In the genomic region with DNA sequence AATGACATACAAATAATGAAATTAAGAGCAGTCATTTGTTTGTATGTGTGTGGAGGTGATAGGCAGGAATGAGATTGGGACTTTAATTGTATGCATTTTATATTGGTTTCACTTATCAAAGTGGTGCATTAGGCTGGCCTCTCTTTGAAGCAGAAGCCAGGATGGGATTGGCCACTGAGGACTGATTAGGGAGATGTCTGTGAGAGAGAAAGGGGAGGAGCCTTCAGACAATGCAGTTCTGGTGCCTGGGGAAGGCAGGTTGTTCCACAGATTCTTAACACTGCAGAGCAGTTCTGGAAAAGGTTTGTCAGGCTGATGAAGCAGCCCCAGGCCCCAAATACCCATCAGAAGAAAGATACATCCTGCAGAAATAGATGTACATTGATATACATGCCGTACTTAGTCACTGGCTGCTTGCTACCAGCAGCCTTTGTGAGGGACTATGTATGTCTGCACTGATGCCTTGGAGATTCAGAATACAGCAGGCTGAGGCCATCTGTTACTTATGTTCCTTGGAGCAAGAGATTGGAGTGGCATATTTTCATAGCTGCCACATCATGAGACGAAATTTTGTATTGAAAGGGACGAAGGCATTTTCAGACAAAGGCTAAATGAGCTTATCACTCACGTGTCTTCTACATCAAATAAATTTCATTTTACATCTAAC, we compare ENCODE assay signal across 10 mouse cellular contexts. TPM values are rescaled to one million over a fixed set of nuclear protein-coding genes. Genes with fewer than 3 reads are reported as not detected.
A peak's percentile ranks its signal among the peaks of the same experiment; 100 is the strongest.
DNase-seq lines count a peak whose midpoint lies in the region; ATAC-seq and TF ChIP-seq lines count a peak whose summit lies in the region.
"Had no signal": no experiment of that assay in that cellular context is flagged by ENCODE, and none has a peak within 500 bp of the region (broad histone marks: within the 10 kb centered on the region; RNA-seq: fewer than 3 reads in every experiment).

No protein-coding gene starts in this region.

- DNase-seq in frontal cortex, postnatal 36 days (ENCODE audit: low spot score in 2 of 2) = peak; percentile 5 to 8
- no peak for DNase-seq in frontal cortex, postnatal 25 days (ENCODE audit: low spot score in 2 of 2)
- peak; percentile 15 to 16 for DNase-seq in layer of hippocampus, adult 8-10 months (ENCODE audit: low spot score in 2 of 2)
- peak; percentile 32 for DNase-seq in retina, embryonic 14.5 days (ENCODE audit: low spot score)
- DNase-seq in lung, adult 2 months = no peak
- no peak for DNase-seq in spleen, postnatal 36 days (ENCODE audit: low spot score in 2 of 2)
- DNase-seq in thymus, postnatal 25 days = no peak
- DNase-seq: gastrocnemius, postnatal 25 days had no signal

- H3K4me1 ChIP-seq in lung, adult 2 months (ENCODE audit: control insufficient read depth, insufficient read depth, low read length) = peaks cover 2% of the 10 kb centered on the region; the same call in 1 of the 2 replicates

- no peak for TF ChIP-seq POLR2A in lung, adult 2 months (IDR thresholded peaks at IDR 0.05; ENCODE audit: borderline replicate concordance, extremely low read depth, low read depth, low read length)

- peak; percentile 60; the same call in 1 of the 2 replicates for ATAC-seq in common myeloid progenitor, adult 5-6 weeks (replicated peaks; ENCODE audit: low read depth, poor library complexity, severe bottlenecking)
- ATAC-seq: inflammation-experienced regulatory T-cells, adult 6 months had no signal

- TF ChIP-seq CTCF in lung, adult 2 months (IDR thresholded peaks at IDR 0.05; ENCODE audit: insufficient read depth, low read length) = no peak

- WGBS in lung, adult 2 months = 77% methylated on average over 4 of the region's 4 CpGs

- no peak overlapping the region for H3K4me3 ChIP-seq in lung, adult 2 months (replicated peaks; ENCODE audit: extremely low read depth, low read depth, low read length)

RNA-seq across cellular contexts. Expression of a gene that starts 29.9 kb away (rescaled TPM):
- 29.1 and 33.8 TPM in 2 replicates for total RNA-seq in common myeloid progenitor, adult 5-6 weeks (2017)
- total RNA-seq in layer of hippocampus, adult 8-10 months (2022) = 10 to 100 TPM; 67.2 to 80.7 (median 70.9) TPM
- polyA plus RNA-seq in lung, adult 2 months (2012; rRNA removed) = 10.4 and 12.4 TPM in 2 replicates

Comparison
In these comparisons a context has a peak if more than half of its experiments do, and no peak if none do; other contexts are left out.
1. DNase-seq: peak in frontal cortex, postnatal 36 days (2 of 2), layer of hippocampus, adult 8-10 months (2 of 2) and retina, embryonic 14.5 days (single experiment); none in frontal cortex, postnatal 25 days (0 of 2), lung, adult 2 months (single experiment), spleen, postnatal 36 days (0 of 2) and thymus, postnatal 25 days (single experiment).